Comparison of ENCODE assay signal across 8 mouse cellular contexts in genomic region chr10:41809080-41809770, GRCm38 (mm10). TPM values are rescaled to one million over a fixed set of nuclear protein-coding genes. Genes with fewer than 3 reads are reported as not detected.
DNase-seq lines count a peak whose midpoint lies in the region; ATAC-seq and TF ChIP-seq lines count a peak whose summit lies in the region.

No protein-coding gene starts in this region.

- no peak for TF ChIP-seq CTCF in bone marrow macrophage, adult 2 months (IDR thresholded peaks at IDR 0.05; ENCODE audit: low read depth, low read length)

- intact Hi-C loops in heart, postnatal 14 days (cut with DNase I): loop anchor here (5.0 to 10.0 kb wide), 2 partner anchors 114 to 287 kb away; no protein-coding TSS in a partner anchor
- intact Hi-C loops in left cerebral cortex, postnatal 10 days (cut with DNase I): no loop called here

- peak; percentile 85 for ATAC-seq in megakaryocyte, adult 5-6 weeks (ENCODE audit: poor library complexity, severe bottlenecking)

- peak overlapping the region; percentile 87 for H3K27ac ChIP-seq in bone marrow macrophage, adult 2 months (ENCODE audit: insufficient read depth, low read depth, low read length)

- peak overlapping the region; percentile 94 for H3K4me3 ChIP-seq in bone marrow macrophage, adult 2 months (ENCODE audit: insufficient read depth, low read length)

- peaks cover 25% of the 10 kb centered on the region for H3K4me1 ChIP-seq in bone marrow macrophage, adult 2 months (ENCODE audit: control insufficient read depth, insufficient read depth, low read length)

- peak; percentile 99 for DNase-seq in heart, adult 11 months
- no peak for DNase-seq in heart, adult 8-10 months (ENCODE audit: low spot score)
- DNase-seq in fibroblast of lung, adult 2 months (ENCODE audit: low read depth): peak; percentile 80
- DNase-seq in heart, postnatal 14 days: peak; percentile 78 to 85
- DNase-seq in left cerebral cortex, postnatal 10 days (ENCODE audit: extremely low spot score in 1 of 2, low spot score in 2 of 2): peak; percentile 88 to 91
- DNase-seq in spleen, postnatal 14 days (ENCODE audit: low spot score in 2 of 2): peak; percentile 65 to 81

- TF ChIP-seq POLR2A in bone marrow macrophage, adult 2 months (IDR thresholded peaks at IDR 0.05; ENCODE audit: borderline replicate concordance, low read depth, low read length): peak; percentile 61; the same call in 1 of the 2 replicates

RNA-seq across cellular contexts. Expression of gene Cep57l1, which starts 0.4 kb away (rescaled TPM):
- 1 to 10 TPM; 2.1 to 4.3 (median 3.0) TPM for total RNA-seq in heart, adult 8-10 months (2022)
- polyA plus RNA-seq in bone marrow macrophage, adult 2 months (2012; ENCODE audit: insufficient read depth, insufficient read length, missing spikeins): 11.8 and 14.5 TPM in 2 replicates
- 1 to 10 TPM; 3.5 to 5.6 TPM for total RNA-seq in heart, postnatal 14 days (2021)
- total RNA-seq in left cerebral cortex, postnatal 10 days (2021): 1 to 10 TPM; 6.5 to 8.4 TPM
- total RNA-seq in megakaryocyte, adult 5-6 weeks (2015): 14.4 and 18.6 TPM in 2 replicates
- 21.2 and 28.0 TPM in 2 replicates for total RNA-seq in megakaryocyte, adult 5-6 weeks (2017)

RNA-seq across cellular contexts. Expression of gene Sesn1, which starts 0.5 kb away (rescaled TPM):
- 100 to 1,000 TPM in 2 of 4 experiments, 10 to 100 TPM in 2; 87.8 to 136 (median 109) TPM for total RNA-seq in heart, adult 8-10 months (2022)
- 238 and 242 TPM in 2 replicates for polyA plus RNA-seq in bone marrow macrophage, adult 2 months (2012; ENCODE audit: insufficient read depth, insufficient read length, missing spikeins)
- total RNA-seq in heart, postnatal 14 days (2021): 100 to 1,000 TPM; 109 to 113 TPM
- total RNA-seq in left cerebral cortex, postnatal 10 days (2021): 10 to 100 TPM; 34.5 to 39.2 TPM
- total RNA-seq in megakaryocyte, adult 5-6 weeks (2015): 19.4 and 21.5 TPM in 2 replicates
- 15.1 and 15.7 TPM in 2 replicates for total RNA-seq in megakaryocyte, adult 5-6 weeks (2017)
